8 mouse cellular contexts compared by ENCODE assay signal in genomic region chr8:120563851-120564837, GRCm38 (mm10). TPM values are rescaled to one million over a fixed set of nuclear protein-coding genes. Genes with fewer than 3 reads are reported as not detected.
DNase-seq lines count a peak whose midpoint lies in the region; ATAC-seq and TF ChIP-seq lines count a peak whose summit lies in the region.

No protein-coding gene starts in this region.

- H3K36me3 ChIP-seq in hindbrain, embryonic 14.5 days (replicated peaks; ENCODE audit: control insufficient read depth, insufficient read depth): peaks cover 31% of the 10 kb centered on the region

- 0 out of 2 replicates have a peak overlapping the region, but pooled peaks have one; percentile 26 for H3K9ac ChIP-seq in hindbrain, embryonic 14.5 days

- peaks cover 71% of the 10 kb centered on the region for H3K4me1 ChIP-seq in hindbrain, embryonic 14.5 days (replicated peaks; ENCODE audit: control insufficient read depth, insufficient read depth, low read length)

- peak; percentile 64 for DNase-seq in embryo, embryonic 11 days
- DNase-seq in embryo, embryonic 10 days (ENCODE audit: low spot score): no peak
- peak; percentile 68 for DNase-seq in cerebellum, adult 8-10 months
- DNase-seq in gastrocnemius, adult 2 months: peak; percentile 87
- DNase-seq in hindbrain, embryonic 14.5 days (ENCODE audit: low spot score): peak; percentile 79
- DNase-seq in left cerebral cortex, postnatal 14 days (ENCODE audit: low spot score in 2 of 2): peak; percentile 74 to 85
- DNase-seq in right cerebral cortex, postnatal 10 days (ENCODE audit: low spot score in 2 of 2): peak; percentile 86 to 87

- peak overlapping the region; percentile 23 for H3K4me2 ChIP-seq in hindbrain, embryonic 14.5 days (replicated peaks)

- no peak; the same call in 1 of the 2 replicates for TF ChIP-seq CTCF in gastrocnemius, adult 2 months (IDR thresholded peaks at IDR 0.05)

- intact Hi-C loops in gastrocnemius, adult 2 months (cut with DNase I): no loop called here
- intact Hi-C loops in left cerebral cortex, postnatal 14 days (cut with DNase I): no loop called here

- H3K27ac ChIP-seq in gastrocnemius, adult 2 months: peak overlapping the region; percentile 71
- H3K27ac ChIP-seq in hindbrain, embryonic 14.5 days: peak overlapping the region; percentile 64

- ATAC-seq in hindbrain, embryonic 14.5 days (ENCODE audit: low FRiP score): peak; percentile 44; the same call in 1 of the 2 replicates
- peak; percentile 78 for ATAC-seq in megakaryocyte progenitor cell, adult 5-6 weeks (replicated peaks; ENCODE audit: poor library complexity)

- H3K27me3 ChIP-seq in hindbrain, embryonic 14.5 days (ENCODE audit: control insufficient read depth, insufficient read depth, low read length): no peaks in the 10 kb centered on the region

- H3K4me3 ChIP-seq in gastrocnemius, adult 2 months: peak overlapping the region; percentile 42
- H3K4me3 ChIP-seq in hindbrain, embryonic 14.5 days (replicated peaks; ENCODE audit: low read length): no peak overlapping the region

- WGBS in hindbrain, embryonic 14.5 days: 13% methylated on average over 20 of the region's 20 CpGs

- no peaks in the 10 kb centered on the region for H3K9me3 ChIP-seq in hindbrain, embryonic 14.5 days (ENCODE audit: control insufficient read depth, low read length)

RNA-seq across cellular contexts. Expression of gene Gins2, which starts 25.0 kb away (rescaled TPM):
- under 1 TPM; 0.36 to 0.67 TPM for total RNA-seq in gastrocnemius, adult 2 months (2021)
- polyA plus RNA-seq in hindbrain, embryonic 14.5 days (2014; fragmentation: Nextera tagmentation; extraction: Ambion mirVana): 17.5 and 18.2 TPM in 2 replicates
- 1 to 10 TPM; 1.2 to 1.4 TPM for total RNA-seq in left cerebral cortex, postnatal 14 days (2021)
- 65.9 and 67.1 TPM in 2 replicates for total RNA-seq in megakaryocyte progenitor cell, adult 5-6 weeks (2015)
- 28.1 and 47.1 TPM in 2 replicates for total RNA-seq in megakaryocyte progenitor cell, adult 5-6 weeks (2017)

Comparison
In these comparisons a context has a peak if more than half of its experiments do, and no peak if none do; other contexts are left out.
1. RNA of gene Gins2, which starts 25.0 kb away (total RNA-seq): 28.1 to 67.1 TPM in megakaryocyte progenitor cell, adult 5-6 weeks; 1.2 to 1.4 TPM in left cerebral cortex, postnatal 14 days and 0.36 to 0.67 TPM in gastrocnemius, adult 2 months; every median in the first group is over 10 times any median in the second.